Mouse (Mus musculus) intestine, postnatal 0 days (tissue): Measurements from ENCODE around the gene Chd2. TPM values are rescaled to one million over a fixed set of nuclear protein-coding genes. Genes with fewer than 3 reads are reported as not detected.

ENCODE experiments used
- ATAC-seq: fragments of 200-750 bp; cut with Nextera tagmentation; 2 replicates; pipeline ENCODE4 v1.8.0; 2017; ENCODE audit warnings: mild to moderate bottlenecking, moderate TSS enrichment, moderate library complexity
- H3K27ac ChIP-seq: fragments of 300-500 bp; sonication (generic); 2 replicates; pipeline ENCODE4 v1.5.1; 2014; ENCODE audit warnings: mild to moderate bottlenecking, low read depth, low read length, moderate library complexity
- H3K27me3 ChIP-seq: fragments of 300-500 bp; sonication (generic); replicated peaks from 2 replicates; pipeline ENCODE4 v1.6.1; 2014; ENCODE audit warnings: low read length, mixed read lengths; ENCODE audit not compliant: control insufficient read depth, insufficient read depth
- H3K36me3 ChIP-seq: fragments of 300-500 bp; sonication (generic); 2 replicates; pipeline ENCODE4 v1.6.1; 2014; ENCODE audit warnings: mild to moderate bottlenecking, moderate library complexity; ENCODE audit not compliant: control insufficient read depth, insufficient read depth
- H3K4me1 ChIP-seq: fragments of 300-500 bp; sonication (generic); replicated peaks from 2 replicates; pipeline ENCODE4 v1.6.1; 2014; ENCODE audit warnings: antibody characterized with exemption, low read length, mixed read lengths; ENCODE audit not compliant: control insufficient read depth, insufficient read depth
- H3K4me2 ChIP-seq: fragments of 300-500 bp; sonication (generic); replicated peaks from 2 replicates; pipeline ENCODE4 v1.6.1; 2014; ENCODE audit warnings: low read depth, mild to moderate bottlenecking, moderate library complexity
- H3K4me3 ChIP-seq: fragments of 300-500 bp; sonication (generic); 2 replicates; pipeline ENCODE4 v1.5.1; 2014; ENCODE audit warnings: low read depth, low read length
- H3K9ac ChIP-seq: fragments of 300-500 bp; sonication (generic); 2 replicates; pipeline ENCODE4 v1.6.1; 2014; ENCODE audit warnings: mild to moderate bottlenecking, low read depth, low read length
- H3K9me3 ChIP-seq: fragments of 300-500 bp; sonication (generic); 2 replicates; pipeline ENCODE4 v1.6.1; 2016; ENCODE audit warnings: mixed run types; ENCODE audit not compliant: control insufficient read depth
- CTCF ChIP-seq: sonication (generic); IDR thresholded peaks from 2 replicates; pipeline ENCODE4 v1.5.1; 2016; ENCODE audit warnings: low read depth, mild to moderate bottlenecking, control low read depth, antibody characterized with exemption, moderate library complexity
- WGBS: fragments of 180-500 bp; shearing (Covaris S2); extraction: QIAGEN DNeasy Blood & Tissue Kit; methylation state at CpG from one replicate; pipeline ENCODE4 v1.1.7; 2014; 5-methylcytosine and 5-hydroxymethylcytosine counted together
- polyA plus RNA-seq: library from polyadenylated mRNA; unstranded; fragments of >200 nt; fragmentation: Nextera tagmentation; extraction: Ambion mirVana; gene quantifications from 2 replicates; pipeline ENCODE4 v1.2.1, GENCODE M21; 2015

The Chd2 gene
- polyA plus RNA-seq, 1 experiment from 2014 or later, result 19.3 TPM

- no peak overlapping the region for H3K9ac ChIP-seq
- no peaks in the 10 kb centered on the region for H3K27me3 ChIP-seq
- WGBS, result 49% methylated on average over 7 of the region's 7 CpGs
- H3K4me1 ChIP-seq, result no peaks in the 10 kb centered on the region
- no peak overlapping the region for H3K27ac ChIP-seq
- H3K4me3 ChIP-seq, result no peak overlapping the region
- no peak for ATAC-seq
- TF ChIP-seq CTCF, result peak; percentile 51
- no peak overlapping the region for H3K4me2 ChIP-seq
- no peaks in the 10 kb centered on the region for H3K9me3 ChIP-seq
- H3K36me3 ChIP-seq, result peaks cover 5% of the 10 kb centered on the region; the same call in 1 of the 2 replicates
Measured at GRCm38 (mm10) chr7:73419375-73419774, 122.3 kb downstream of the Chd2 start.

GRCm38 (mm10) chr7:73414192-73414591 lies 127.4 kb downstream of the Chd2 start:
- Histone ChIP-seq H3K9me3 (no peaks in the 10 kb centered on the region), H3K36me3 (peaks cover 5% of the 10 kb centered on the region; the same call in 1 of the 2 replicates), H3K4me3 (no peak overlapping the region), H3K4me2 (no peak overlapping the region), H3K27ac (no peak overlapping the region), H3K27me3 (no peaks in the 10 kb centered on the region), H3K9ac (no peak overlapping the region), H3K4me1 (no peaks in the 10 kb centered on the region)
- no peak for ATAC-seq
- 82% methylated on average over 14 of the region's 14 CpGs for WGBS
- no peak for TF ChIP-seq CTCF

GRCm38 (mm10) chr7:73412419-73412818 lies 129.2 kb downstream of the Chd2 start:
- Histone ChIP-seq H3K4me1 (no peaks in the 10 kb centered on the region), H3K27me3 (no peaks in the 10 kb centered on the region), H3K9me3 (no peaks in the 10 kb centered on the region), H3K4me2 (no peak overlapping the region), H3K4me3 (no peak overlapping the region), H3K27ac (no peak overlapping the region), H3K9ac (no peak overlapping the region), H3K36me3 (no peaks in the 10 kb centered on the region; the same call in 1 of the 2 replicates)
- 85% methylated on average over 7 of the region's 7 CpGs for WGBS
- ATAC-seq, result no peak
- no peak for TF ChIP-seq CTCF

- Histone ChIP-seq H3K27me3 (no peaks in the 10 kb centered on the region), H3K4me2 (no peak overlapping the region), H3K27ac (no peak overlapping the region), H3K4me1 (no peaks in the 10 kb centered on the region), H3K4me3 (no peak overlapping the region), H3K9ac (no peak overlapping the region), H3K36me3 (no peaks in the 10 kb centered on the region; the same call in 1 of the 2 replicates), H3K9me3 (no peaks in the 10 kb centered on the region)
- no peak for TF ChIP-seq CTCF
- WGBS, result 76% methylated on average over 4 of the region's 4 CpGs
- ATAC-seq, result no peak
Measured at GRCm38 (mm10) chr7:73411986-73412385, 129.6 kb downstream of the Chd2 start.

- no peak for ATAC-seq
- no peaks in the 10 kb centered on the region for H3K4me1 ChIP-seq
Measured at GRCm38 (mm10) chr7:73411523-73411922, 130.1 kb downstream of the Chd2 start.

GRCm38 (mm10) chr7:73405550-73405949 lies 136.1 kb downstream of the Chd2 start:
- no peaks in the 10 kb centered on the region for H3K9me3 ChIP-seq
- ATAC-seq, result no peak
- H3K4me1 ChIP-seq, result no peaks in the 10 kb centered on the region
- no peak overlapping the region for H3K9ac ChIP-seq
- no peak overlapping the region for H3K4me3 ChIP-seq
- peaks cover 5% of the 10 kb centered on the region; the same call in 1 of the 2 replicates for H3K27me3 ChIP-seq
- TF ChIP-seq CTCF, result no peak
- H3K27ac ChIP-seq, result no peak overlapping the region
- no peak overlapping the region for H3K4me2 ChIP-seq
- 93% methylated on average over 11 of the region's 11 CpGs for WGBS
- H3K36me3 ChIP-seq, result no peaks in the 10 kb centered on the region; the same call in 1 of the 2 replicates

More at GRCm38 (mm10) chr7:73411523-73411922, 130.1 kb downstream of the Chd2 start:
- H3K4me3 ChIP-seq, result no peak overlapping the region
- no peak overlapping the region for H3K9ac ChIP-seq
- no peak overlapping the region for H3K4me2 ChIP-seq
- H3K27ac ChIP-seq, result no peak overlapping the region
- H3K36me3 ChIP-seq, result no peaks in the 10 kb centered on the region; the same call in 1 of the 2 replicates
- H3K27me3 ChIP-seq, result no peaks in the 10 kb centered on the region
- WGBS, result 66% methylated on average over 7 of the region's 7 CpGs
- no peaks in the 10 kb centered on the region for H3K9me3 ChIP-seq
- no peak for TF ChIP-seq CTCF

GRCm38 (mm10) chr7:73403538-73403937 lies 138.1 kb downstream of the Chd2 start:
- Histone ChIP-seq H3K4me1 (0 out of 2 replicates have a peak, but pooled peaks cover 6% of the 10 kb centered on the region), H3K36me3 (no peaks in the 10 kb centered on the region), H3K27ac (no peak overlapping the region), H3K9me3 (no peaks in the 10 kb centered on the region), H3K9ac (no peak overlapping the region), H3K27me3 (peaks cover 18% of the 10 kb centered on the region; the same call in 1 of the 2 replicates), H3K4me2 (no peak overlapping the region), H3K4me3 (no peak overlapping the region)
- no peak for ATAC-seq
- TF ChIP-seq CTCF, result no peak
- WGBS, result 51% methylated on average over 3 of the region's 3 CpGs
